Mouse (Mus musculus) cerebellum, adult (tissue): ENCODE measurements around the gene Tatdn3.

Experiments
- ATAC-seq: cut with Nextera tagmentation; 2 replicates; pipeline ENCODE4 v1.9.2; 2017; ENCODE audit warnings: mild to moderate bottlenecking, moderate library complexity, mixed read lengths; ENCODE audit not compliant: insufficient number of reproducible peaks, low FRiP score, low TSS enrichment

Gene Tatdn3

GRCm38 (mm10) chr1:191062781-191063485 is at the start of gene Tatdn3, which contains the start of gene Nsl1:
Gene Tatdn3 (minus strand): TSS chr1:191062932.
Gene Nsl1 (plus strand): TSS chr1:191063012.
- ATAC-seq: peak; percentile 90

GRCm38 (mm10) chr1:191111146-191111545 is 48.4 kb upstream of the Tatdn3 start:
- ATAC-seq: no peak

- no peak for ATAC-seq
These were observed 47.2 kb upstream of the Tatdn3 start for GRCm38 (mm10) chr1:191109907-191110306.

- ATAC-seq: no peak
These were observed 44.6 kb upstream of the Tatdn3 start for GRCm38 (mm10) chr1:191107306-191107705.

GRCm38 (mm10) chr1:191105246-191105645 is 42.5 kb upstream of the Tatdn3 start:
- ATAC-seq: no peak

GRCm38 (mm10) chr1:191102730-191103370 is 40.1 kb upstream of the Tatdn3 start:
- no peak for ATAC-seq

- no peak for ATAC-seq
These were observed 37.1 kb upstream of the Tatdn3 start for GRCm38 (mm10) chr1:191099772-191100291.

- no peak for ATAC-seq
These were observed 36.4 kb upstream of the Tatdn3 start for GRCm38 (mm10) chr1:191099114-191099513.

GRCm38 (mm10) chr1:191097802-191098747 is 35.3 kb upstream of the Tatdn3 start, which contains the start of gene Batf3:
Gene Batf3 (plus strand): TSS chr1:191097847.
- no peak for ATAC-seq

GRCm38 (mm10) chr1:191096871-191097681 is 34.3 kb upstream of the Tatdn3 start:
- ATAC-seq: no peak; the same call in 1 of the 2 replicates

GRCm38 (mm10) chr1:191095019-191095418 is 32.3 kb upstream of the Tatdn3 start:
- no peak for ATAC-seq

- ATAC-seq: no peak
These were observed 30.8 kb upstream of the Tatdn3 start for GRCm38 (mm10) chr1:191093578-191093977.

- ATAC-seq: no peak
These were observed 29.3 kb upstream of the Tatdn3 start for GRCm38 (mm10) chr1:191092050-191092449.

- ATAC-seq: no peak
These were observed 26.6 kb upstream of the Tatdn3 start for GRCm38 (mm10) chr1:191089355-191089754.

- no peak for ATAC-seq
These were observed 25.2 kb upstream of the Tatdn3 start for GRCm38 (mm10) chr1:191087955-191088354.

GRCm38 (mm10) chr1:191086960-191087359 is 24.2 kb upstream of the Tatdn3 start:
- ATAC-seq: no peak

- no peak for ATAC-seq
These were observed 23.7 kb upstream of the Tatdn3 start for GRCm38 (mm10) chr1:191086304-191086878.

- ATAC-seq: no peak
These were observed 22.9 kb upstream of the Tatdn3 start for GRCm38 (mm10) chr1:191085597-191085996.

- ATAC-seq: no peak
These were observed 22.3 kb upstream of the Tatdn3 start for GRCm38 (mm10) chr1:191084951-191085559.
